Mouse (Mus musculus): ENCODE data around the gene Adcy1.

GRCm38 (mm10) chr11:7214342-7214660 is 151.0 kb downstream of the Adcy1 start:
- TF ChIP-seq POLR2A (IDR thresholded peaks at IDR 0.05; ENCODE audit: low read depth, low read length) (no peak), CTCF (conservative IDR thresholded peaks at IDR 0.05; ENCODE audit: insufficient read depth, insufficient read length, low read depth, low read length) (no peak)
